In the genomic region with DNA sequence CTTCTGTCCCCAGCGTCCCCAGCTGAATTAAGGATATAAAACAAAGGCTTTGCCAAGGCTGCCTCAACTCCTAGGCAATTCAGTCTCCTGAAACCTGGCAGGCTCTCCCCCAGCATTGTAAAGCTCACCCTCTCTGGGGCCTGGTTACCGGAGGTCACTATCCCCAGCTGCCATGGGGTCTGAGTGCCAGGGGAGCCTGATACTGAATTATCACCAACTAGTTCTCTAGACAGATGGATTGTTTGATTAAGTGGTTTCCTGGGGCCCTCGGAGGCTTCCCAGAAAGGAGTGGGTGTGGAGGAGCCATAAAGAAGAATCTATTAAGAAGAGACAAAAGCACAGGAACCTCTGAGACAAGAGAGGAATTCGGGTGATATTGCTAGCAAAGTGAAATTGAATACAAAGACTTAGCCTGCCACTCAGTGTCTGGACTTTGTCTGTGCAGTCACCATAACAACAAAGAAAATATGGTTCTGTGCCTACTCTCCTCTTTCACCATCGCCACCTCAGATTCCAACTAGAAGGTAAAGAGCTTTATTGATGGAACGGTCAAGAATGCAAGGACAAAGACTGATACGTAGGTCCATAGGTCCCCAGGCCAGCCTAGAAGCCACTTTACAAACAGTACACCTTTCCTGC, we compare ENCODE assay signal across 18 mouse cellular contexts. TPM values are rescaled to one million over a fixed set of nuclear protein-coding genes. Genes with fewer than 3 reads are reported as not detected.
DNase-seq lines count a peak whose midpoint lies in the region; ATAC-seq and TF ChIP-seq lines count a peak whose summit lies in the region.
"Had no signal": no experiment of that assay in that cellular context is flagged by ENCODE, and none has a peak within 500 bp of the region (broad histone marks: within the 10 kb centered on the region; RNA-seq: fewer than 3 reads in every experiment).

No protein-coding gene starts in this region.

- peaks cover 0 to 7% of the 10 kb centered on the region in 2 experiments; a peak in 2 of 4 replicates for H3K4me1 ChIP-seq in liver, embryonic 14.5 days (replicated peaks; ENCODE audit: control insufficient read depth in 2 of 2, insufficient read depth in 2 of 2, low read length in 1 of 2)
- H3K4me1 ChIP-seq: heart, embryonic 13.5 days; liver, embryonic 15.5 days had no signal

- no peak overlapping the region for H3K4me3 ChIP-seq in liver, embryonic 14.5 days (ENCODE audit: insufficient read depth in 1 of 2, low read depth in 2 of 2, low read length in 2 of 2)
- H3K4me3 ChIP-seq: erythroblast, embryonic 14.5 days; heart, embryonic 13.5 days; liver, embryonic 15.5 days had no signal

- no peaks in the 10 kb centered on the region for H3K36me3 ChIP-seq in liver, embryonic 14.5 days (replicated peaks; ENCODE audit: control insufficient read depth, insufficient read depth, low read depth)
- H3K36me3 ChIP-seq: heart, embryonic 13.5 days; liver, embryonic 15.5 days had no signal

- H3K27me3 ChIP-seq in liver, embryonic 14.5 days (ENCODE audit: control insufficient read depth, insufficient read depth, low read length), result no peaks in the 10 kb centered on the region

- no peak for TF ChIP-seq CTCF in liver, embryonic 14.5 days (IDR thresholded peaks at IDR 0.05; ENCODE audit: low read depth)

- peak; percentile 4 for DNase-seq in embryo, embryonic 10 days (ENCODE audit: low spot score)
- DNase-seq in embryo, embryonic 9.5 days (ENCODE audit: extremely low spot score), result no peak
- DNase-seq in left cerebral cortex, postnatal 4 days, result peak; percentile 10
- no peak for DNase-seq in left cerebral cortex, adult 18-20 months (ENCODE audit: low spot score in 2 of 2)
- peak; percentile 15 for DNase-seq in adipocyte (ENCODE audit: low spot score)
- peak in 1 of 3 experiments; percentile 23 for DNase-seq in liver, embryonic 14.5 days (ENCODE audit: low read depth in 3 of 3, low spot score in 3 of 3)
- no peak for DNase-seq in spleen, postnatal 36 days (ENCODE audit: low spot score in 2 of 2)
- DNase-seq in thymus, postnatal 25 days, result no peak
- DNase-seq: cerebellum, adult 8-10 months; gastrocnemius, postnatal 25 days; kidney, adult 11 months had no signal

- ATAC-seq in liver, embryonic 14.5 days (ENCODE audit: insufficient read depth), result peak; percentile 72

- 55% methylated on average over 7 of the region's 7 CpGs for WGBS in liver, embryonic 14.5 days (ENCODE audit: insufficient replicate concordance)

- intact Hi-C loops in left cerebral cortex, postnatal 4 days (cut with DNase I), result no loop called here

- no peak overlapping the region for H3K27ac ChIP-seq in liver, embryonic 14.5 days
- H3K27ac ChIP-seq: heart, embryonic 13.5 days; liver, embryonic 15.5 days had no signal

- TF ChIP-seq EP300 in liver, embryonic 14.5 days (IDR thresholded peaks at IDR 0.05; ENCODE audit: low read depth), result no peak

- H3K9me3 ChIP-seq in liver, embryonic 14.5 days (ENCODE audit: control insufficient read depth, low read length), result no peaks in the 10 kb centered on the region
- H3K9me3 ChIP-seq: heart, embryonic 13.5 days; liver, embryonic 15.5 days had no signal

- H3K9ac ChIP-seq in liver, embryonic 14.5 days (replicated peaks), result no peak overlapping the region
- H3K9ac ChIP-seq: heart, embryonic 13.5 days; liver, embryonic 15.5 days had no signal

- H3K4me2 ChIP-seq in liver, embryonic 14.5 days (ENCODE audit: low read depth), result peak overlapping the region; percentile 22
- H3K4me2 ChIP-seq: heart, embryonic 13.5 days; liver, embryonic 15.5 days had no signal

RNA-seq across cellular contexts. Expression of gene Otud6a, which starts 34.5 kb away (rescaled TPM):
- total RNA-seq in left cerebral cortex, postnatal 4 days (2021), result not detected
- total RNA-seq in left cerebral cortex, adult 18-20 months (2021), result not detected
- polyA plus RNA-seq in liver, embryonic 14.5 days (2012; rRNA removed), result not detected in 2 replicates
- not detected in 2 replicates for polyA plus RNA-seq in liver, embryonic 14.5 days (2014; fragmentation: Nextera tagmentation; extraction: Ambion mirVana)
- total RNA-seq: gastrocnemius, postnatal 25 days; heart, postnatal 4 days; layer of hippocampus, postnatal 14 days; left cerebral cortex, postnatal 25 days had no signal
- polyA plus RNA-seq: erythroblast, embryonic 14.5 days; frontal cortex, adult 2 months; heart, embryonic 13.5 days; liver, embryonic 15.5 days had no signal

RNA-seq across cellular contexts. Expression of gene Awat2, which starts 48.2 kb away (rescaled TPM):
- not detected for total RNA-seq in left cerebral cortex, postnatal 4 days (2021)
- under 1 TPM in 1 of 2 experiments, not detected in 1; 0.21 TPM for total RNA-seq in left cerebral cortex, adult 18-20 months (2021)
- 0.18 and 0.26 TPM in 2 replicates for polyA plus RNA-seq in liver, embryonic 14.5 days (2012; rRNA removed)
- polyA plus RNA-seq in liver, embryonic 14.5 days (2014; fragmentation: Nextera tagmentation; extraction: Ambion mirVana), result 0.15 TPM in 2 replicates
- total RNA-seq: heart, postnatal 4 days had no signal
- polyA plus RNA-seq: erythroblast, embryonic 14.5 days; heart, embryonic 13.5 days had no signal

Comparison
In these comparisons a context has a peak if more than half of its experiments do, and no peak if none do; other contexts are left out.
1. DNase-seq: peak in embryo, embryonic 10 days (single experiment), left cerebral cortex, postnatal 4 days (single experiment) and adipocyte (single experiment); none in embryo, embryonic 9.5 days (single experiment), left cerebral cortex, adult 18-20 months (0 of 2), spleen, postnatal 36 days (0 of 2) and thymus, postnatal 25 days (single experiment).